Mouse (Mus musculus): ENCODE results near the gene Vmn1r60. TPM values are rescaled to one million over a fixed set of nuclear protein-coding genes. Genes with fewer than 3 reads are reported as not detected.
"Not testable (repeated sequence)": the region's sequence is repeated elsewhere in the genome, so short reads cannot be mapped to it uniquely, and the experiment has no call there.

Vmn1r60 gene
- not detected for total RNA-seq (2021)

DNA sequence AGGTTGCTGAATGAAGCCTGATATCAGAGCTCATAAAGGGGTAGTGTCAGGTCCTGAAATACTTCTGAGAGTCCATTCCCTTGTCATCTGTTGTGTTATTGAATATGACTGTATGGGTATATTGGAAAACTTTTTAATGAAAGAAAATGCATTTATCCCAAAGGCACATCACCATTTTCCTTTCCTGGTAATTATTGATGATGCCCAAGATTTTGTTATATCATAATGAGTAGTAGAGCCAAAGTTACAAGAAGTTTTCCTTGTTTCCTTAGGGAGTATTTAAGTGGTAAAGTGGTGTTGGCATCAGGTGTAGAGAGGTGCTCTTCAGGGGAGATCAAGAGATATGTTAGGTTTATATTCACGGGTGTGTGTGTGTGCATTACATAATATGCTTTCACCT, at the start of gene Vmn1r60:
Vmn1r60 (minus strand) TSS at position 101 of the 400 bp plus-strand sequence.
- intact Hi-C loops (cut with DNase I); DNase-seq (ENCODE audit: low spot score in 2 of 2): not testable (repeated sequence)

DNA sequence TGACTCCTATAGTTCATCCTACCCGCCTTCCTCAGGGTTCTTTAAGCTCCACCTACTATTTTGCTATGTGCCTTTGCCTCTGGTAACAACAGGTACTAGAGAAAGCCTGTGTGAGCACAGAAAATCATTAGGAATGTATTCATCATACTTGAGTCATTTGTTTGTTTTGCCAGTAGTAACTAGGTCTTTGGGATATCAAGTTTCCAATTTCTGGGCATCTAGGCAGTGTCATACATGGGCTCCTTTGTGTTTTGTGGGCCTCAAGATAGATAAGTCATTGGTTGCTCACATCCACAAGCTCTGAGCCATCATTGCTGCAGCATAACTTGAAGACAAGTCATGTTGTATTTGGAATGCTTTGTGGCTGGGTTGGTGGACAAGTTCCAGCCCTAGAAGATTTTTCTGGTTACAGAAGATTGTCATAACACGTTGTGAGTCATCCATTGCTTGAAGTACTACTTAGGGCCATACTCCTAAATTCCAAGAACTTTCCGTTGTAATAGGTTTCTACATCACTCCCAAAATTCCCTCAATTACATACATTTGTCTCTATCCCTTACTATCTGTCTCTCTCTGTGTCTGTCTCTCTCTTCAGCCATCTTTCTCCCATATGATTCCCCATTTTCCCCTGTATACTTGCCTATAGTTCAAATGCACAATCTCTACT, 6.2 kb downstream of the Vmn1r60 start:
- DNase-seq (ENCODE audit: low spot score in 2 of 2); intact Hi-C loops (cut with DNase I): not testable (repeated sequence)

DNA sequence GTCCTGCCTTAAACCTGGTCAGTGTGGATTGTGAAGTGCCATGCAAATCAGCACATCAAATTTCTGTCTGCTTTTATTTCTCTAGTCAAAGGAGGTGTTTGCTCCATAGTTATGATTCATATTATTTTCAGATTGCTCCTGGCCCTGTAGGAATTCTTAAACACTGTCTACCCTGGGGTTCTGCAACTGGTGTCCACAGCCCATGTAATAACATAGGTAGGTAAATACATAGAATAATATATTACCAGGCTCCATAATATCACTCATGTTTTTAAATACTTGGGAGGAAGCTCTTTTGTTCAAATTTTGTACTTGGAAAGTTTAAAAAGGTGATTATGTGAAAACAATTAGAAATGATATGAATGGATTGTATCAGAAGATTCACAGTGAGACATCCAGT, 53.3 kb downstream of the Vmn1r60 start, which contains the start of gene Vmn2r28:
Vmn2r28 (minus strand) TSS at position 101 of the 400 bp plus-strand sequence.
- DNase-seq (ENCODE audit: low spot score in 2 of 2); intact Hi-C loops (cut with DNase I): not testable (repeated sequence)

Other genes with a start within 250 kb of the Vmn1r60 start
- gene Gm5065, start 196.8 kb downstream of the Vmn1r60 start, total RNA-seq (2021): not detected
- gene Nlrp2, start 196.3 kb downstream of the Vmn1r60 start, total RNA-seq (2021): not detected
- not detected for gene Vmn1r58, start 133.9 kb downstream of the Vmn1r60 start, total RNA-seq (2021)
- not detected for gene Vmn1r59, start 90.5 kb downstream of the Vmn1r60 start, total RNA-seq (2021)
- gene Vmn2r28, start 53.4 kb downstream of the Vmn1r60 start, total RNA-seq (2021): not detected
- not detected for gene Vmn1r61, start 66.0 kb upstream of the Vmn1r60 start, total RNA-seq (2021)
- not detected for gene Vmn1r62, start 126.3 kb upstream of the Vmn1r60 start, total RNA-seq (2021)

Data from left cerebral cortex, postnatal 36 days (tissue).